Mouse (Mus musculus): ENCODE data around the gene 4930452B06Rik. TPM values are rescaled to one million over a fixed set of nuclear protein-coding genes. Genes with fewer than 3 reads are reported as not detected.

The 4930452B06Rik gene
- polyA plus RNA-seq, 1 experiment from 2014 or later, result 11.4 TPM

- Histone ChIP-seq H3K36me3 (ENCODE audit: control insufficient read depth, insufficient read depth, low read length) (no peaks in the 10 kb centered on the region), H3K4me2 (replicated peaks; ENCODE audit: low read depth, low read length) (no peak overlapping the region), H3K9ac (ENCODE audit: low read depth, low read length) (no peak overlapping the region), H3K27me3 (ENCODE audit: control insufficient read depth, insufficient read depth, low read length) (no peaks in the 10 kb centered on the region), H3K9me3 (ENCODE audit: control insufficient read depth, low read length) (no peaks in the 10 kb centered on the region), H3K4me1 (replicated peaks; ENCODE audit: control insufficient read depth, insufficient read depth, low read length) (no peaks in the 10 kb centered on the region), H3K4me3 (ENCODE audit: low read depth, low read length) (no peak overlapping the region), H3K27ac (ENCODE audit: low read depth, low read length) (no peak overlapping the region)
- DNase-seq (ENCODE audit: low spot score) (no peak), ATAC-seq (ENCODE audit: low FRiP score) (no peak)
- 94% methylated on average over 10 of the region's 10 CpGs for WGBS
Observed at GRCm38 (mm10) chr14:8510288-8510959, 155.6 kb downstream of the 4930452B06Rik start.

GRCm38 (mm10) chr14:8508669-8509068, 157.4 kb downstream of the 4930452B06Rik start:
- Histone ChIP-seq H3K4me1 (replicated peaks; ENCODE audit: control insufficient read depth, insufficient read depth, low read length) (no peaks in the 10 kb centered on the region), H3K36me3 (ENCODE audit: control insufficient read depth, insufficient read depth, low read length) (no peaks in the 10 kb centered on the region), H3K9ac (ENCODE audit: low read depth, low read length) (no peak overlapping the region), H3K27me3 (ENCODE audit: control insufficient read depth, insufficient read depth, low read length) (no peaks in the 10 kb centered on the region), H3K27ac (ENCODE audit: low read depth, low read length) (no peak overlapping the region), H3K4me2 (replicated peaks; ENCODE audit: low read depth, low read length) (no peak overlapping the region), H3K4me3 (ENCODE audit: low read depth, low read length) (no peak overlapping the region), H3K9me3 (ENCODE audit: control insufficient read depth, low read length) (no peaks in the 10 kb centered on the region)
- DNase-seq (ENCODE audit: low spot score) (no peak), ATAC-seq (ENCODE audit: low FRiP score) (no peak)

- ATAC-seq (ENCODE audit: low FRiP score), result no peak
- no peak for DNase-seq (ENCODE audit: low spot score)
- no peaks in the 10 kb centered on the region for H3K9me3 ChIP-seq (ENCODE audit: control insufficient read depth, low read length)
- 97% methylated on average over 2 of the region's 2 CpGs for WGBS
- H3K27ac ChIP-seq (ENCODE audit: low read depth, low read length), result no peak overlapping the region
- no peaks in the 10 kb centered on the region for H3K4me1 ChIP-seq (replicated peaks; ENCODE audit: control insufficient read depth, insufficient read depth, low read length)
- no peaks in the 10 kb centered on the region for H3K27me3 ChIP-seq (ENCODE audit: control insufficient read depth, insufficient read depth, low read length)
- no peak overlapping the region for H3K4me3 ChIP-seq (ENCODE audit: low read depth, low read length)
- no peaks in the 10 kb centered on the region for H3K36me3 ChIP-seq (ENCODE audit: control insufficient read depth, insufficient read depth, low read length)
- no peak overlapping the region for H3K9ac ChIP-seq (ENCODE audit: low read depth, low read length)
- H3K4me2 ChIP-seq (replicated peaks; ENCODE audit: low read depth, low read length), result no peak overlapping the region
Observed at GRCm38 (mm10) chr14:8504206-8504605, 161.8 kb downstream of the 4930452B06Rik start.

- Histone ChIP-seq H3K36me3 (ENCODE audit: control insufficient read depth, insufficient read depth, low read length) (no peaks in the 10 kb centered on the region), H3K4me3 (ENCODE audit: low read depth, low read length) (no peak overlapping the region), H3K4me2 (replicated peaks; ENCODE audit: low read depth, low read length) (no peak overlapping the region), H3K9me3 (ENCODE audit: control insufficient read depth, low read length) (no peaks in the 10 kb centered on the region), H3K27ac (ENCODE audit: low read depth, low read length) (no peak overlapping the region), H3K9ac (ENCODE audit: low read depth, low read length) (no peak overlapping the region), H3K27me3 (ENCODE audit: control insufficient read depth, insufficient read depth, low read length) (no peaks in the 10 kb centered on the region), H3K4me1 (replicated peaks; ENCODE audit: control insufficient read depth, insufficient read depth, low read length) (no peaks in the 10 kb centered on the region)
- no peak for DNase-seq (ENCODE audit: low spot score)
- 91% methylated on average over 3 of the region's 3 CpGs for WGBS
- ATAC-seq (ENCODE audit: low FRiP score), result no peak
Observed at GRCm38 (mm10) chr14:8503345-8503744, 162.7 kb downstream of the 4930452B06Rik start.

GRCm38 (mm10) chr14:8502496-8502895, 163.5 kb downstream of the 4930452B06Rik start:
- H3K4me2 ChIP-seq (replicated peaks; ENCODE audit: low read depth, low read length), result no peak overlapping the region
- no peak overlapping the region for H3K4me3 ChIP-seq (ENCODE audit: low read depth, low read length)
- H3K27me3 ChIP-seq (ENCODE audit: control insufficient read depth, insufficient read depth, low read length), result no peaks in the 10 kb centered on the region
- no peaks in the 10 kb centered on the region for H3K4me1 ChIP-seq (replicated peaks; ENCODE audit: control insufficient read depth, insufficient read depth, low read length)
- H3K27ac ChIP-seq (ENCODE audit: low read depth, low read length), result no peak overlapping the region
- H3K36me3 ChIP-seq (ENCODE audit: control insufficient read depth, insufficient read depth, low read length), result no peaks in the 10 kb centered on the region
- H3K9ac ChIP-seq (ENCODE audit: low read depth, low read length), result no peak overlapping the region
- H3K9me3 ChIP-seq (ENCODE audit: control insufficient read depth, low read length), result no peaks in the 10 kb centered on the region
- ATAC-seq (ENCODE audit: low FRiP score) (no peak), DNase-seq (ENCODE audit: low spot score) (no peak)
- WGBS, result 90% methylated on average over 5 of the region's 5 CpGs

- no peak overlapping the region for H3K9ac ChIP-seq (ENCODE audit: low read depth, low read length)
- no peak overlapping the region for H3K27ac ChIP-seq (ENCODE audit: low read depth, low read length)
- DNase-seq (ENCODE audit: low spot score), result no peak
- no peak for ATAC-seq (ENCODE audit: low FRiP score)
- WGBS, result 90% methylated on average over 2 of the region's 2 CpGs
- no peaks in the 10 kb centered on the region for H3K4me1 ChIP-seq (replicated peaks; ENCODE audit: control insufficient read depth, insufficient read depth, low read length)
- no peak overlapping the region for H3K4me3 ChIP-seq (ENCODE audit: low read depth, low read length)
- no peaks in the 10 kb centered on the region for H3K9me3 ChIP-seq (ENCODE audit: control insufficient read depth, low read length)
- H3K27me3 ChIP-seq (ENCODE audit: control insufficient read depth, insufficient read depth, low read length), result no peaks in the 10 kb centered on the region
- no peak overlapping the region for H3K4me2 ChIP-seq (replicated peaks; ENCODE audit: low read depth, low read length)
- no peaks in the 10 kb centered on the region for H3K36me3 ChIP-seq (ENCODE audit: control insufficient read depth, insufficient read depth, low read length)
Observed at GRCm38 (mm10) chr14:8495691-8496090, 170.3 kb downstream of the 4930452B06Rik start.

GRCm38 (mm10) chr14:8494952-8495351, 171.1 kb downstream of the 4930452B06Rik start:
- H3K36me3 ChIP-seq (ENCODE audit: control insufficient read depth, insufficient read depth, low read length), result no peaks in the 10 kb centered on the region
- no peaks in the 10 kb centered on the region for H3K27me3 ChIP-seq (ENCODE audit: control insufficient read depth, insufficient read depth, low read length)
- H3K9ac ChIP-seq (ENCODE audit: low read depth, low read length), result no peak overlapping the region
- DNase-seq (ENCODE audit: low spot score), result no peak
- 88% methylated on average over 4 of the region's 4 CpGs for WGBS
- no peak for ATAC-seq (ENCODE audit: low FRiP score)
- no peak overlapping the region for H3K27ac ChIP-seq (ENCODE audit: low read depth, low read length)
- H3K4me2 ChIP-seq (replicated peaks; ENCODE audit: low read depth, low read length), result no peak overlapping the region
- no peaks in the 10 kb centered on the region for H3K4me1 ChIP-seq (replicated peaks; ENCODE audit: control insufficient read depth, insufficient read depth, low read length)
- H3K9me3 ChIP-seq (ENCODE audit: control insufficient read depth, low read length), result no peaks in the 10 kb centered on the region
- H3K4me3 ChIP-seq (ENCODE audit: low read depth, low read length), result no peak overlapping the region

- Histone ChIP-seq H3K9ac (ENCODE audit: low read depth, low read length) (no peak overlapping the region), H3K4me1 (replicated peaks; ENCODE audit: control insufficient read depth, insufficient read depth, low read length) (no peaks in the 10 kb centered on the region), H3K36me3 (ENCODE audit: control insufficient read depth, insufficient read depth, low read length) (no peaks in the 10 kb centered on the region), H3K4me2 (replicated peaks; ENCODE audit: low read depth, low read length) (no peak overlapping the region), H3K9me3 (ENCODE audit: control insufficient read depth, low read length) (no peaks in the 10 kb centered on the region), H3K27ac (ENCODE audit: low read depth, low read length) (no peak overlapping the region), H3K4me3 (ENCODE audit: low read depth, low read length) (no peak overlapping the region), H3K27me3 (ENCODE audit: control insufficient read depth, insufficient read depth, low read length) (no peaks in the 10 kb centered on the region)
- ATAC-seq (ENCODE audit: low FRiP score), result no peak
- WGBS, result 68% methylated on average over 1 of the region's 1 CpGs
- DNase-seq (ENCODE audit: low spot score), result no peak
Observed at GRCm38 (mm10) chr14:8494260-8494659, 171.8 kb downstream of the 4930452B06Rik start.

GRCm38 (mm10) chr14:8478098-8478497, 187.9 kb downstream of the 4930452B06Rik start:
- WGBS, result 85% methylated on average over 5 of the region's 5 CpGs
- no peaks in the 10 kb centered on the region for H3K9me3 ChIP-seq (ENCODE audit: control insufficient read depth, low read length)
- no peak for DNase-seq (ENCODE audit: low spot score)

More at GRCm38 (mm10) chr14:8478098-8478497, 187.9 kb downstream of the 4930452B06Rik start:
- no peak for ATAC-seq (ENCODE audit: low FRiP score)
- Histone ChIP-seq H3K4me1 (replicated peaks; ENCODE audit: control insufficient read depth, insufficient read depth, low read length) (no peaks in the 10 kb centered on the region), H3K4me2 (replicated peaks; ENCODE audit: low read depth, low read length) (no peak overlapping the region), H3K9ac (ENCODE audit: low read depth, low read length) (no peak overlapping the region), H3K4me3 (ENCODE audit: low read depth, low read length) (no peak overlapping the region), H3K36me3 (ENCODE audit: control insufficient read depth, insufficient read depth, low read length) (no peaks in the 10 kb centered on the region), H3K27me3 (ENCODE audit: control insufficient read depth, insufficient read depth, low read length) (no peaks in the 10 kb centered on the region), H3K27ac (ENCODE audit: low read depth, low read length) (no peak overlapping the region)
